Mouse (Mus musculus) ES-E14 (cell line): Measurements from ENCODE around the gene Hyal2.

ENCODE experiments used
- CHD2 ChIP-seq: IDR thresholded peaks from 2 replicates; pipeline ENCODE4 v1.6.1; 2014; ENCODE audit warnings: mild to moderate bottlenecking, low read depth, low read length, inconsistent platforms
- HCFC1 ChIP-seq: IDR thresholded peaks from 2 replicates; pipeline ENCODE4 v1.6.1; 2012; ENCODE audit warnings: low read length, inconsistent platforms, borderline replicate concordance; ENCODE audit not compliant: insufficient read depth
- MAFK ChIP-seq: IDR thresholded peaks from 2 replicates; pipeline ENCODE4 v1.6.1; 2014; ENCODE audit warnings: mild to moderate bottlenecking, low read depth, low read length, inconsistent platforms; ENCODE audit not compliant: insufficient read depth
- ZC3H11A ChIP-seq: IDR thresholded peaks from 2 replicates; pipeline ENCODE4 v1.6.1; 2012; ENCODE audit warnings: low read depth, mild to moderate bottlenecking, inconsistent platforms, low read length, borderline replicate concordance
- ZNF384 ChIP-seq: IDR thresholded peaks from 2 replicates; pipeline ENCODE4 v1.6.1; 2012; ENCODE audit warnings: low read depth, low read length, inconsistent platforms

- no peak for TF ChIP-seq ZNF384
- no peak for TF ChIP-seq MAFK
- TF ChIP-seq ZC3H11A: no peak
- no peak for TF ChIP-seq CHD2
- no peak for TF ChIP-seq HCFC1
Measured at GRCm38 (mm10) chr9:107556346-107556745, 11.4 kb upstream of the Hyal2 start.
